Mouse (Mus musculus): ENCODE results near the gene Vmn1r139. TPM values are rescaled to one million over a fixed set of nuclear protein-coding genes. Genes with fewer than 3 reads are reported as not detected.
"Not testable (repeated sequence)": the region's sequence is repeated elsewhere in the genome, so short reads cannot be mapped to it uniquely, and the experiment has no call there.

Vmn1r139 gene
- not detected in 2 replicates for polyA plus RNA-seq (2012; rRNA removed)

DNA sequence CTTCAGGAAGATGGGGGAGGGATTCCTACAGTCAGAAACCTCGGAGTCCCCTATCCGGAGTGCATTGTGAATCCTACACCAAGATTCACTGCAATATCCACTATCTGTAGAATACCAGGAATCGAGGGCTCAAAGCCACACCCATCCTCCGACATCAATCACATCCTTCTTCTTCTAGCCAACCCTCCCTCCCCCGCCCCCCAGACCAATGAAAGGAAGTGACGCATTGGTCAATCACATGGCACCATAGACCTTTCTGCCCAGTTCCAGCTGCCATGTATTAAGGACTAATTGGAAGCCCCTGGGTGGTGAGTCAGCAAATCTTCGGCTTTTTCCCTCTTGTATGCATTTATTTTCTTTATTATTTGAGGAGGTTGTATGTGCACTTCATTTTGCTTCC lies at the start of gene Vmn1r139:
Gene Vmn1r139, plus strand, starts transcription at position 301 of the 400 bp plus-strand sequence.
- H3K36me3 ChIP-seq (ENCODE audit: control insufficient read depth, insufficient read depth, low read length); H3K27ac ChIP-seq (ENCODE audit: insufficient read depth, low read length); H3K4me1 ChIP-seq (ENCODE audit: control insufficient read depth, insufficient read depth, insufficient read length); DNase-seq (ENCODE audit: low read depth in 1 of 2, low spot score in 2 of 2); H3K27me3 ChIP-seq (ENCODE audit: control insufficient read depth, insufficient read depth, low read length); H3K4me3 ChIP-seq (ENCODE audit: extremely low read depth, insufficient read depth, insufficient read length): not testable (repeated sequence)
- WGBS = no CpG with 5 or more reads among the region's 7 CpGs

GRCm38 (mm10) chr7:22028797-22029196 lies 40.1 kb upstream of the Vmn1r139 start, which contains the start of gene Vmn1r138:
Gene Vmn1r138 (minus strand): TSS chr7:22028897.
- no CpG with 5 or more reads among the region's 2 CpGs for whole genome bisulfite sequencing
- not testable (repeated sequence) for H3K4me3 ChIP-seq (ENCODE audit: extremely low read depth, insufficient read depth, insufficient read length); H3K4me1 ChIP-seq (ENCODE audit: control insufficient read depth, insufficient read depth, insufficient read length); DNase-seq (ENCODE audit: low read depth in 1 of 2, low spot score in 2 of 2); H3K27ac ChIP-seq (ENCODE audit: insufficient read depth, low read length); H3K36me3 ChIP-seq (ENCODE audit: control insufficient read depth, insufficient read depth, low read length); H3K27me3 ChIP-seq (ENCODE audit: control insufficient read depth, insufficient read depth, low read length)

DNA sequence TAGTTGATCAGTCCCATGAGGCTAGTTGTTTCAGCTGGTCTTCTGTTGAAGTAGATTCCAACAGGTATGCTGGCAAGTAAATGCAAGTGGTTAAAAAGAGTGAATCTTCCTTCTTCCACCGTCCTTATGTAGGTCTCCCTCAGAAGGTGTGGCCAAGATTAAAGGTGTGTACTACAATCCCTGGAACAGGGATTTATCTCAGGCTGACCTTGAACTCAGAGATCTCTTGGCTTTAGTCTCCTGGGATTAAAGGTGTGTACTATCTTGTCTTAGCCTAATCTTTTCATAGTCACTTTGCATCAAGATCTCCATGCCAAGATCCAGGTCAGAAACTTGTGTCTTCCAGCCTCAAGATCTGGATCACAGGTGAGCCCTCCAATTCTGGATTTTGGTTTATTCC lies 12.7 kb upstream of the Vmn1r139 start, which contains the start of gene Gm6176:
Gene Gm6176, minus strand, starts transcription at position 101 of the 400 bp plus-strand sequence.
- H3K4me1 ChIP-seq (ENCODE audit: control insufficient read depth, insufficient read depth, insufficient read length); H3K27ac ChIP-seq (ENCODE audit: insufficient read depth, low read length); H3K27me3 ChIP-seq (ENCODE audit: control insufficient read depth, insufficient read depth, low read length); DNase-seq (ENCODE audit: low read depth in 1 of 2, low spot score in 2 of 2); H3K36me3 ChIP-seq (ENCODE audit: control insufficient read depth, insufficient read depth, low read length); H3K4me3 ChIP-seq (ENCODE audit: extremely low read depth, insufficient read depth, insufficient read length): not testable (repeated sequence)
- no CpG with 5 or more reads among the region's 1 CpGs for WGBS

DNA sequence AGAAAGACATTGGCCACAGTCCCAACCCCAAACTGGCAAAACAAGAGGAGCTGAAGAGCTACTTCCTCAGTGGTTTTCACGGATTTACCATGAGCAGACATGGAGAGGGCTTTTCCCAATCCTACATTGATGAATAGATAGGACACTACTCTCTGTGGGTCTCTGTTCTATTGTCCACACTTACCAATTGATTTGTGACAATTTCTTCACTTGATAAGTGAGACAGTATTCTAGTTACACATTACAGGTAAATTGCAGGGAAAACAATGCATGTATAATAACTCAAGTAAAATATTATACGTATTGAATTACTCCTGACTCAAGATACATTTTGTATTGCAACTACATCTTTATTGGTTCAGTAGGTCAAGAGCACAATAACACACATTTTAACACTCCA lies 49.3 kb downstream of the Vmn1r139 start, which contains the start of gene Gm16451:
Gene Gm16451, minus strand, starts transcription at position 101 of the 400 bp plus-strand sequence.
- not testable (repeated sequence) for H3K27me3 ChIP-seq (ENCODE audit: control insufficient read depth, insufficient read depth, low read length); H3K36me3 ChIP-seq (ENCODE audit: control insufficient read depth, insufficient read depth, low read length); H3K4me1 ChIP-seq (ENCODE audit: control insufficient read depth, insufficient read depth, insufficient read length); DNase-seq (ENCODE audit: low read depth in 1 of 2, low spot score in 2 of 2); H3K27ac ChIP-seq (ENCODE audit: insufficient read depth, low read length); H3K4me3 ChIP-seq (ENCODE audit: extremely low read depth, insufficient read depth, insufficient read length)
- WGBS = no CpG with 5 or more reads among the region's 2 CpGs

- not testable (repeated sequence) for DNase-seq (ENCODE audit: low read depth in 1 of 2, low spot score in 2 of 2); H3K4me3 ChIP-seq (ENCODE audit: extremely low read depth, insufficient read depth, insufficient read length); H3K27me3 ChIP-seq (ENCODE audit: control insufficient read depth, insufficient read depth, low read length); H3K27ac ChIP-seq (ENCODE audit: insufficient read depth, low read length); H3K4me1 ChIP-seq (ENCODE audit: control insufficient read depth, insufficient read depth, insufficient read length); H3K36me3 ChIP-seq (ENCODE audit: control insufficient read depth, insufficient read depth, low read length)
- WGBS = no CpG with 5 or more reads among the region's 5 CpGs
Observed at GRCm38 (mm10) chr7:22134641-22135040, 65.8 kb downstream of the Vmn1r139 start, which contains the start of gene Gm10666. Gene Gm10666 (minus strand): TSS chr7:22134741.

Other genes starting within 250 kb of the Vmn1r139 start
- gene Vmn1r135, start 236.7 kb upstream of the Vmn1r139 start, polyA plus RNA-seq (2012; rRNA removed) = not detected in 2 replicates
- gene Gm5725, start 224.8 kb upstream of the Vmn1r139 start, polyA plus RNA-seq (2012; rRNA removed) = not detected in 2 replicates
- not detected in 2 replicates for gene Gm5891, start 147.8 kb upstream of the Vmn1r139 start, polyA plus RNA-seq (2012; rRNA removed)
- gene Vmn1r137, start 74.5 kb upstream of the Vmn1r139 start, polyA plus RNA-seq (2012; rRNA removed) = not detected in 2 replicates
- not detected in 2 replicates for gene Vmn1r138, start 40.2 kb upstream of the Vmn1r139 start, polyA plus RNA-seq (2012; rRNA removed)
- not detected in 2 replicates for gene Gm6176, start 12.8 kb upstream of the Vmn1r139 start, polyA plus RNA-seq (2012; rRNA removed)
- gene Gm16451, start 49.2 kb downstream of the Vmn1r139 start, polyA plus RNA-seq (2012; rRNA removed) = not detected in 2 replicates
- gene Gm10666, start 65.7 kb downstream of the Vmn1r139 start, polyA plus RNA-seq (2012; rRNA removed) = not detected in 2 replicates
- gene Vmn1r142, start 95.0 kb downstream of the Vmn1r139 start, polyA plus RNA-seq (2012; rRNA removed) = not detected in 2 replicates
- gene Vmn1r143, start 120.3 kb downstream of the Vmn1r139 start, polyA plus RNA-seq (2012; rRNA removed) = not detected in 2 replicates
- not detected in 2 replicates for gene Gm8653, start 132.2 kb downstream of the Vmn1r139 start, polyA plus RNA-seq (2012; rRNA removed)
- gene Gm8453, start 160.4 kb downstream of the Vmn1r139 start, polyA plus RNA-seq (2012; rRNA removed) = not detected in 2 replicates